Mouse (Mus musculus) E14TG2a.4 (cell line): Measurements from ENCODE around the gene Itprip.
A peak's percentile ranks its signal among the peaks of the same experiment; 100 is the strongest.

Source experiments
- H3K27me3 ChIP-seq: 2 replicates; pipeline ENCODE4 v1.6.1; 2014; ENCODE audit warnings: low read length, control low read depth; ENCODE audit not compliant: insufficient read depth
- H3K36me3 ChIP-seq: 2 replicates; pipeline ENCODE4 v1.6.1; 2014; ENCODE audit warnings: low read length, control low read depth; ENCODE audit not compliant: insufficient read depth
- H3K4me1 ChIP-seq: replicated peaks from 2 replicates; pipeline ENCODE4 v1.6.1; 2014; ENCODE audit warnings: low read depth, low read length, control low read depth
- H3K4me3 ChIP-seq: replicated peaks from 2 replicates; pipeline ENCODE4 v1.5.1; 2014; ENCODE audit warnings: mild to moderate bottlenecking, low read length
- H3K9me3 ChIP-seq: 2 replicates; pipeline ENCODE4 v1.6.1; 2014; ENCODE audit warnings: low read length, control low read depth
- CTCF ChIP-seq: conservative IDR thresholded peaks from 2 replicates; pipeline ENCODE4 v1.5.1; 2014; ENCODE audit warnings: low read length
- NANOG ChIP-seq: IDR thresholded peaks from 2 replicates; pipeline ENCODE4 v1.6.1; 2014; ENCODE audit warnings: borderline replicate concordance, low read length, mixed read lengths
- POU5F1 ChIP-seq: IDR thresholded peaks from 2 replicates; pipeline ENCODE4 v1.6.1; 2014; ENCODE audit warnings: low read length, borderline replicate concordance

Gene Itprip

GRCm38 (mm10) chr19:47869516-47869915 is 49.6 kb downstream of the Itprip start:
- Histone ChIP-seq H3K36me3 (no peaks in the 10 kb centered on the region), H3K27me3 (peaks cover 45% of the 10 kb centered on the region), H3K4me1 (peaks cover 9% of the 10 kb centered on the region), H3K4me3 (no peak overlapping the region), H3K9me3 (no peaks in the 10 kb centered on the region)
- TF ChIP-seq CTCF (no peak), POU5F1 (no peak), NANOG (no peak)

DNA sequence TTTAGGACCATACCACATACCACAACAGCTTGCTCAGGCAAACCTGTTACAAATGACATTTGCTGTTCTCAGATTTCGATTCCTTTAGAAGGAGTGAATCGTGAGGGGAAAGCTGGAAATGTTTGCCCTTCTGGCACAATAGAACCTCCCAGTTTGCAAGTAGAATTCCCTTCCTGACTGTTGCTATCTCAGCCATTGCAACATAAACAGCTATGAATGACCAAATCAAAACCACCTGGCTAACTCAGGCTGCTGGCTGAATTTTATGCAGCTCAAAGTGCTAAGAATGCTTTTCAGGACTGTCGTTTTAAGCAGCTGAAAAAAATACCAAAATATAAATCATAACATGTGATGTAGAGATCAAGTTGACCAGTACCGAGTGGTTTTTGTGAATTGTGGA is 50.1 kb downstream of the Itprip start:
- Histone ChIP-seq H3K4me3 (no peak overlapping the region), H3K9me3 (peaks cover 2% of the 10 kb centered on the region; the same call in 1 of the 2 replicates), H3K36me3 (no peaks in the 10 kb centered on the region), H3K4me1 (peaks cover 9% of the 10 kb centered on the region), H3K27me3 (peaks cover 40% of the 10 kb centered on the region)
- TF ChIP-seq NANOG (no peak), CTCF (no peak), POU5F1 (no peak)

DNA sequence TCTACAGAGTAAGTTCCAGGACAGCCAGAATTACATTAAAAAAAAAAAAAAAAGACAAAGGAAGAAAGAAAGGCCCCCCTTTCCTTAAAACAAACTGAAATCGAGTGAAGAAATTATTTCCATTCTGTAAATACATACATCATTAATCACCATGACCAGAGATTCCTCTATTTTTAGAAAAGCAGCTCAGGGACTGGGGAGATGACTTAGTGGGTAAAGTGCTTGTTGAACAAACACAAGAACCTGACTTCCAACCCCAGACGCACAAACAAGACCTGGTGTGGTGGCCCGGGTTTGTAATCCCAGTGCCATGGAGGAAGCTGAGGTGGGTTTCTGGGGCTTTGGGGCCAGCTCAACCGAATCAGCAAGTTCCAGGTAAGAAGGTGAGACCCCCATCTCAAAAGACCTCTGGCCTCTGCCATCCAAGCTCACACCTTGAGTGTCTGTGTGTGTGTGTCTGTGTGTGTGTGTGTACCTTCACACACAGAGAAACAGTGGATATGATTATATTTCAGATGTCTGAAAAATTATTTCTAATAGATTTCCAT is 51.4 kb downstream of the Itprip start:
- Histone ChIP-seq H3K36me3 (no peaks in the 10 kb centered on the region), H3K4me3 (no peak overlapping the region), H3K9me3 (peaks cover 2% of the 10 kb centered on the region; the same call in 1 of the 2 replicates), H3K4me1 (peaks cover 9% of the 10 kb centered on the region), H3K27me3 (peaks cover 37% of the 10 kb centered on the region)
- no peak for TF ChIP-seq NANOG
- TF ChIP-seq CTCF: no peak
- TF ChIP-seq POU5F1: no peak

DNA sequence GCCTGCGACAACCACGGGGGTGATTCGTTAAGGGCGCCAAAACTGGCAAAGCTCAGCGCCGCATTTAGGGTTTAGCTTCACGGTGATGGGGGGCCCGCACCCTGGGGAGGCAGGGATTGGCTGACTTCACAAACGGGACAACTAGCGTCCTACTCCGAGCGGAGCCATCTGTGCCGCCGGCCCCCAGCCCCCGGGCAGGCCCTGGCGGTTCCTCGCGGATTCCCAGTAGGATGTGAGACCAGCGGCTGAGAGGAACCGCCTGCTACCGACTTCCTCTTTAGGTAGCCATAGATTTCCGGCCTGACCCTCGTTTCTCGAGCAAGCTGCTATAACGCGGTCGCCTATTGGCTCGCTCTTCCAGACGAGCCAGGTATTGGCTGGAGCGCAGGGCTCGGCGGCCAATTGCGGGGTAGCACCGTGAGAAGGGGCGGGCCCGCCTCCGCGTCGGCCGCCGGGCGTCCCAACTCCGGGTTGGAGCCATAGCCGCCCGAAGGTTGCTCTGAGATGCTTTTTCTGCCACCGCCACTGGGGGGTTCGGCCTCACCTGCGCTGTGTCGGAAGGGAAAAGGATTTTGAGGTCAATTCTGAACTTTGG is 53.6 kb downstream of the Itprip start, which contains the start of gene Gsto2:
Gsto2 (plus strand) TSS at position 182 of the 595 bp plus-strand sequence.
- Histone ChIP-seq H3K4me3 (peak within 1 kb of the TSS; percentile 82), H3K36me3 (0 out of 2 replicates have a peak, but pooled peaks cover 4% of the 10 kb centered on the region), H3K9me3 (peaks cover 2% of the 10 kb centered on the region; the same call in 1 of the 2 replicates), H3K27me3 (peaks cover 22% of the 10 kb centered on the region), H3K4me1 (no peaks in the 10 kb centered on the region)
- TF ChIP-seq CTCF (0 out of 2 replicates have a peak, but pooled peaks have one; percentile 4), POU5F1 (no peak), NANOG (no peak)

GRCm38 (mm10) chr19:47864721-47865120 is 54.4 kb downstream of the Itprip start:
- TF ChIP-seq NANOG: no peak
- TF ChIP-seq CTCF: no peak
- TF ChIP-seq POU5F1: no peak
- Histone ChIP-seq H3K36me3 (peaks cover 10% of the 10 kb centered on the region), H3K4me3 (peak overlapping the region; percentile 82), H3K9me3 (peaks cover 2% of the 10 kb centered on the region; the same call in 1 of the 2 replicates), H3K4me1 (no peaks in the 10 kb centered on the region), H3K27me3 (peaks cover 17% of the 10 kb centered on the region)

GRCm38 (mm10) chr19:47864051-47864450 is 55.0 kb downstream of the Itprip start:
- TF ChIP-seq NANOG (no peak), CTCF (no peak), POU5F1 (no peak)
- H3K27me3 ChIP-seq: peaks cover 15% of the 10 kb centered on the region
- no peak overlapping the region for H3K4me3 ChIP-seq
- peaks cover 2% of the 10 kb centered on the region; the same call in 1 of the 2 replicates for H3K9me3 ChIP-seq
- peaks cover 17% of the 10 kb centered on the region for H3K36me3 ChIP-seq
- H3K4me1 ChIP-seq: no peaks in the 10 kb centered on the region

- no peaks in the 10 kb centered on the region for H3K4me1 ChIP-seq
- peaks cover 25% of the 10 kb centered on the region for H3K36me3 ChIP-seq
- H3K4me3 ChIP-seq: no peak overlapping the region
- H3K9me3 ChIP-seq: peaks cover 2% of the 10 kb centered on the region; the same call in 1 of the 2 replicates
- no peak for TF ChIP-seq NANOG
- no peak for TF ChIP-seq POU5F1
- no peak for TF ChIP-seq CTCF
- peaks cover 10% of the 10 kb centered on the region for H3K27me3 ChIP-seq
Measured at GRCm38 (mm10) chr19:47862581-47862980, 56.5 kb downstream of the Itprip start.

DNA sequence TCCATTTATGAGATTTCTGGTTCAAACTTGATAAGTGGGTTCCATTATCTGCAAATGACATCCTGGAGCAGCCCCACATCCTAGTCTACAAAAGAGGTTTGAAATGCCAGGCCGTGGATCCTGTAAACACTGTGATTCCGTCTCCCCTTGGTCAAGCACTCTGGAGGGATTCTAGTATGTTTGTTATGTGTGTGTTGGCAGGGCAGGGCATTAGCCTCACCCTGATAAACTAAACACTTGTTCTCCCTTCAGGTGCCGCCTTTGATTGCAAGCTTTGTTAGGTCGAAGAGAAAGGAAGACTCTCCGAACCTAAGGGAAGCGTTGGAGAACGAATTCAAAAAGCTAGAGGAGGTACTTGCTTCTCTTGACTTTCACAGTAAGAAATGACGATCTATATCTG is 59.9 kb downstream of the Itprip start:
- TF ChIP-seq NANOG (no peak), CTCF (no peak)
- peaks cover 14% of the 10 kb centered on the region for H3K4me1 ChIP-seq
- H3K36me3 ChIP-seq: peaks cover 25% of the 10 kb centered on the region
- H3K9me3 ChIP-seq: peaks cover under 1% of the 10 kb centered on the region; the same call in 1 of the 2 replicates
- no peak overlapping the region for H3K4me3 ChIP-seq
- H3K27me3 ChIP-seq: peaks cover 24% of the 10 kb centered on the region
